Comparison of ENCODE assay signal across 13 mouse cellular contexts in genomic region chr10:21443646-21444324, GRCm38 (mm10).
DNase-seq lines count a peak whose midpoint lies in the region; ATAC-seq and TF ChIP-seq lines count a peak whose summit lies in the region.
"Had no signal": no experiment of that assay in that cellular context is flagged by ENCODE, and none has a peak within 500 bp of the region (broad histone marks: within the 10 kb centered on the region; RNA-seq: fewer than 3 reads in every experiment).

No protein-coding gene starts in this region.

- no peaks in the 10 kb centered on the region for H3K9me3 ChIP-seq in midbrain, embryonic 15.5 days
- H3K9me3 ChIP-seq: kidney, embryonic 15.5 days; megakaryocyte, embryonic 14.5 days had no signal

- peak; percentile 53; the same call in 1 of the 2 replicates for ATAC-seq in midbrain, embryonic 15.5 days (replicated peaks)

- 0 out of 2 replicates have a peak overlapping the region, but pooled peaks have one; percentile 61 for H3K27ac ChIP-seq in cortical plate, adult 2 months (ENCODE audit: insufficient read depth, low read length)
- H3K27ac ChIP-seq in midbrain, embryonic 15.5 days, result 0 out of 2 replicates have a peak overlapping the region, but pooled peaks have one; percentile 13
- H3K27ac ChIP-seq: kidney, embryonic 15.5 days had no signal

- peaks cover 4% of the 10 kb centered on the region for H3K4me1 ChIP-seq in cortical plate, adult 2 months (ENCODE audit: control insufficient read depth, insufficient read depth, low read length)
- H3K4me1 ChIP-seq in midbrain, embryonic 15.5 days, result peaks cover 7% of the 10 kb centered on the region; the same call in 1 of the 2 replicates
- H3K4me1 ChIP-seq: megakaryocyte, embryonic 14.5 days had no signal

- H3K9ac ChIP-seq in midbrain, embryonic 15.5 days, result no peak overlapping the region
- H3K9ac ChIP-seq: kidney, embryonic 15.5 days had no signal

- WGBS in midbrain, embryonic 15.5 days, result 41% methylated on average over 8 of the region's 8 CpGs

- H3K36me3 ChIP-seq in midbrain, embryonic 15.5 days (replicated peaks), result no peaks in the 10 kb centered on the region
- H3K36me3 ChIP-seq: kidney, embryonic 15.5 days had no signal

- H3K4me2 ChIP-seq in midbrain, embryonic 15.5 days, result no peak overlapping the region
- H3K4me2 ChIP-seq: kidney, embryonic 15.5 days had no signal

- TF ChIP-seq POLR2A in cortical plate, adult 2 months (IDR thresholded peaks at IDR 0.05; ENCODE audit: extremely low read depth, insufficient read depth, low read length), result no peak

- H3K4me3 ChIP-seq in cortical plate, adult 2 months (ENCODE audit: insufficient read depth, low read length), result no peak overlapping the region
- no peak overlapping the region for H3K4me3 ChIP-seq in midbrain, embryonic 15.5 days
- H3K4me3 ChIP-seq: kidney, embryonic 15.5 days; megakaryocyte, embryonic 14.5 days had no signal

- no peaks in the 10 kb centered on the region for H3K27me3 ChIP-seq in midbrain, embryonic 15.5 days (replicated peaks)
- H3K27me3 ChIP-seq: kidney, embryonic 15.5 days had no signal

- no peak for TF ChIP-seq CTCF in cortical plate, adult 2 months (IDR thresholded peaks at IDR 0.05; ENCODE audit: extremely low read depth, insufficient read depth, low read length)

- DNase-seq in layer of hippocampus, adult 18-20 months (ENCODE audit: low spot score in 2 of 2), result peak; percentile 42 to 74
- no peak for DNase-seq in layer of hippocampus, postnatal 25 days (ENCODE audit: extremely low spot score in 1 of 2, low spot score in 1 of 2)
- peak; percentile 53 to 74 for DNase-seq in frontal cortex, postnatal 36 days (ENCODE audit: low spot score in 2 of 2)
- no peak for DNase-seq in ovary, postnatal 10 days (ENCODE audit: low spot score)
- no peak for DNase-seq in thymus, postnatal 36 days
- DNase-seq: adrenal gland, adult 2 months; cerebellum, adult 8-10 months; heart, postnatal 14 days; thymus, postnatal 4 days had no signal

Comparison
In these comparisons a context has a peak if more than half of its experiments do, and no peak if none do; other contexts are left out.
1. DNase-seq: peak in layer of hippocampus, adult 18-20 months (2 of 2) and frontal cortex, postnatal 36 days (2 of 2); none in layer of hippocampus, postnatal 25 days (0 of 2), ovary, postnatal 10 days (single experiment) and thymus, postnatal 36 days (0 of 2).